Mouse (Mus musculus): ENCODE data around the gene Atp5g2. TPM values are rescaled to one million over a fixed set of nuclear protein-coding genes. Genes with fewer than 3 reads are reported as not detected.

Gene Atp5g2
- polyA plus RNA-seq (2016; fragmentation: Nextera tagmentation; extraction: Ambion mirVana) = 52.8 and 56.9 TPM in 2 replicates

DNA sequence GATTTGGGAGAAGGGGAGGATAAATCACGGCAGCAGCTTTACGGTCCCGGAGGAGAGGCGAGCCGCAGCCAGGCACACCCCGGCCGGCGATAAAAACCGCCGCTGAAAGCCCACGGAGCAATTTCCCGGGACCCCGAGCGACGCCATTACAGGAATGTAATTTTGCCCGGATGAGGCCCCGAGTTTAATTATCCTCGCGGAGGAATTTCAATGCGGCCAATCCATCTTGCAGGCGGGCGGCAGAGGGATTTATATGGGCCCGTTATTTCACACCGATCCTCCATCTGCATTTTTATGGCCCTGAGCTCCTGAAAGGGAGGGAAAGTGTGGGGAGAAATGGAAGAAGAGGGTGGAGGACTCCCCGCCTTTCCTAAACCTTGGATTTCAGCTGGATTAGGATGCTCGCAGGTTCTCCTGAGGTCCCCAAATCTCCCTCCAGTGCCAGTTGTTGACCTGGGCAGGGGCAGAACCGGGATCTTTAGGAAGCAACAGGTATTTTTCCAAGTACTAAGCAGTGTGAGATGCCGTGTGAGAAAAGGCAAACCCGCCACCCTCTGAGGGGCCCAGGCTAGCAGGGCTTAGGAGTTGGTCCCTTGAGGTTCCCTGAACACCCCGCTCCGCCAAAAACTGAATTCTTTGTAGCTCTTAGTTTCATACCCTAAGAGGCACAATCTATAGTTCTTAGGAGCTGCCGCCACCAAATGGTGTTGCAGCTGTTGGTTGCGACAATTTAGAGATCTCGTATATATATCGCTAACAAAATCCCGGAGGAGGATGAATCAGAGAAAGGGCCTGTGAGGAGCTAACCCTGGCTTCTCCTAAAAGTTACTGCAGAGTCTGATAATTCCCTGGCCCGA is at the start of gene Atp5g2:
TSS of gene Atp5g2 (minus strand) at position 138 of the 857 bp plus-strand sequence.
- H3K27ac ChIP-seq (replicated peaks) = peak within 1 kb of the TSS; percentile 99
- H3K4me3 ChIP-seq = peak within 1 kb of the TSS; percentile 73
- peaks cover 45% of the 10 kb centered on the region for H3K4me1 ChIP-seq
- H3K9me3 ChIP-seq = no peaks in the 10 kb centered on the region
- peaks cover 21% of the 10 kb centered on the region for H3K36me3 ChIP-seq (replicated peaks)
- H3K27me3 ChIP-seq (replicated peaks; ENCODE audit: low read depth, poor library complexity, severe bottlenecking) = no peaks in the 10 kb centered on the region
- peak; percentile 74 for DNase-seq (ENCODE audit: low spot score)
- 3% methylated on average over 37 of the region's 37 CpGs for WGBS

DNA sequence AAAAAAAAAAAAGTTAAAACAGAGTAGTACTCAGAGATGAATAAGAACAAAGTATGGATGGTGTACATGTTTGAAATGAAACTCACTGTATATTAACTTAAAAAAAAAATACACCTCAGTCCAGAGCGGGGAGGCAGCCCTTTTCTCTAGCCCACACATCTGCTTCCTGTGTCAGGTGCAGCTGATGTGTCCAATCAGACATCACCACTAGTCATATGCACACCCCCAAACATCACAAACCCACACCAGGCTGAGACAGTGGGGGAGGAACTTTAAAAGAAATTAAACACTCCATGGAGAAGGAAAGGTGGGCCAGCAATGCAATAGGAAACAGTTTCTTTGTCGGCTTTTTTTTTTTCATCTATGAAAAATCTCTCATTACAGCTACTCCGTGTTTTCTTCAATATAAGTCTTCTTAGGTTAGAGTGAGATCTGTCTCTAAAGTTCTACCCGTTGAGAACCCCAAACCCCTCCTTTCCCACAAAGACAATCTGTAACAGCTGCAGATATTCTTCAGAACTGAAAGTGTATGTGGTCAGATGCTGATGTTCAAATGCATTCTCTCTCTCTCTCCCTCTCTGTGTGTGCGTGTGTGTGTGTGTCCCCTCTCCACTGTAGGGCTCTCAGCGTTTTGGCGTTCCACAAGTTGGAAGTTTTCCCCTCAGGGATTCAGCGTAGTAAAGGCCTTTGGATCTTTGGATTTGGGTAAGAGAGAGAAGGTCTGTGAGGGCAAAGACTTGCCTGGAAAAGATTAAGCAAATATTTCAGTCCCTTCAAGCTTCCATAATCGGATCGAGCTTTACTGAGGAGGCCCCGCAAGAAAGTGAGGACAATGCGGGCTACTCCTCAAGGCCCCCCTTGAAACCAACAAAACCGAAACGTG is 49.1 kb upstream of the Atp5g2 start:
- Histone ChIP-seq H3K4me1 (peaks cover 27% of the 10 kb centered on the region), H3K9me3 (no peaks in the 10 kb centered on the region), H3K36me3 (replicated peaks) (peaks cover 20% of the 10 kb centered on the region), H3K27ac (replicated peaks) (peak overlapping the region; percentile 76), H3K27me3 (replicated peaks; ENCODE audit: low read depth, poor library complexity, severe bottlenecking) (no peaks in the 10 kb centered on the region), H3K4me3 (peak overlapping the region; percentile 77)
- WGBS = 23% methylated on average over 14 of the region's 14 CpGs
- DNase-seq (ENCODE audit: low spot score) = no peak

DNA sequence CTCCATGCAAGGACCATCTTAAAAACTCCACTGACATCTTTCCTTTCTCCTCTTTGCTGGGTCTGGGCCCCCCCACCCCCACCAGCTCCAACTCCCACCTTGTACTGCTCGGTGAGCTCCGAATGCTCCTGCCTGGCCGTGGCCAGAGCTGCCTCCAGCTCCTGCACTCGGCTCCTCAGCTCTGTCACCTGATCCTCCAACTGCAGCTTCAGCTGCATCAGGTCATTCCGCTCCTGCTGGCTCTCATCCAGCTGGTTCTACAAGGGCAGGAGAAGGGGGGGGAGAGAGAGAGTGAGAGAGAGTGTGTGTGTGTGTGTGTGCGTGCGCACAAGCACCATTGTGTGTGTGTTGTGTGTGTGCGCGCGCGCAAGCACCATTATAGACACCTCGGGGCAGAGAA is 44.0 kb upstream of the Atp5g2 start:
- H3K27ac ChIP-seq (replicated peaks) = no peak overlapping the region
- WGBS = 67% methylated on average over 12 of the region's 12 CpGs
- H3K9me3 ChIP-seq = no peaks in the 10 kb centered on the region
- peaks cover 70% of the 10 kb centered on the region for H3K36me3 ChIP-seq (replicated peaks)
- DNase-seq (ENCODE audit: low spot score) = peak; percentile 37
- H3K4me3 ChIP-seq = no peak overlapping the region
- H3K27me3 ChIP-seq (replicated peaks; ENCODE audit: low read depth, poor library complexity, severe bottlenecking) = no peaks in the 10 kb centered on the region
- peaks cover 20% of the 10 kb centered on the region for H3K4me1 ChIP-seq

DNA sequence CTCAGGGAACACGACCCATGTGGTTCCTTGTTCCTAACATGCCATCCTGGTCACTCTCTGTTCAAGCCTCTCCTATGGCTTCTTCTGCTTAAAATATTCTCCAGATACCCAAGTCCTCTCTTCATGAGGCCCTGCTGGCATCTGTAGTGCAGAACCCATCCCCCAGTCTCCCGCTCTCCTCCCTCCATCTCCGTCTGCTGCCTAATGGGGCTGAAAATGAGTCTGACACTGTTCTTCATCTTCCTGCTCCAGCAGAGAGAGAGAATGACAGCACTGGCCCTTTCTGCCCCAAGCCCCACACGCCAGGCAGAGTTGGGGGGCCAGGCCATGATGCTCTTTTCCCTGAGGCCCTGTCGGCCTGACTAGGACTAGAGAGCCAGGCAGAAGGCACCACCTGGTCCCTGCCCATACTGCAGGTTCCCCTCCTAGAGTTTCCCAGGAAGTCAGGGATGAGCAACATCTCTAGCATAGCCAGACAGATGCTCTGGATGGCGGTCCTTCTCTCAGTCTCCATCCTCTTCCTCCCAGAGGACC is 35.7 kb upstream of the Atp5g2 start:
- H3K36me3 ChIP-seq (replicated peaks) = peaks cover 68% of the 10 kb centered on the region
- peaks cover 14% of the 10 kb centered on the region for H3K4me1 ChIP-seq
- DNase-seq (ENCODE audit: low spot score) = no peak
- H3K9me3 ChIP-seq = no peaks in the 10 kb centered on the region
- H3K27ac ChIP-seq (replicated peaks) = no peak overlapping the region
- 72% methylated on average over 6 of the region's 6 CpGs for WGBS
- H3K27me3 ChIP-seq (replicated peaks; ENCODE audit: low read depth, poor library complexity, severe bottlenecking) = peaks cover 20% of the 10 kb centered on the region
- no peak overlapping the region for H3K4me3 ChIP-seq

DNA sequence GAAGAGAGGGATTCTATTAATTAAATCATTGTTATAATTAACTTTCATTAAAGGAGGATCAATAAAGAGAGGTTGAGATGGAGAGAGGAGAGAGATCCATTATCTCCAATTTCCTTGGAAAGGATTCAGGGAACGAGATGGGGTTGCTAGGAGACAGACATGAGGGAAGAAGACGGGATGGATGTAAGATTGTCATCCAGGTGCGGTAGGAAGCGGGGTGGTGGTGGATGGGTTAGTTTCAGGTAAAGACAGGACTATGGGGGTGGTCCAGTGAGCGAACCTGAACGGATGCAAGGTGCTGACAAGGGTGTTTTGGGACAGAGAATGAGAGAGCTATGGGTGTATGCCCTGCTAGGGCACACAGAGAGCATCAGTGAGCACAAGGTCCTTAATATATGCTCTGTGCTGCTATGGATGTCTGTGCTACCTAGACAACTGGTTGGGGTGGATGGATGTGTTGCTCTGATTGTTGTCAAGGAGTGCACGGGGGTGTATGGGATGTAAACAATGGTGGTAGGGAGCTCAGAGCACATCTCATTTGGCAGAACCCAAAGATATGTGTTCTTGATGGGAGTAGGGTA is 33.9 kb upstream of the Atp5g2 start:
- DNase-seq (ENCODE audit: low spot score) = no peak
- Histone ChIP-seq H3K4me1 (peaks cover 14% of the 10 kb centered on the region), H3K4me3 (no peak overlapping the region), H3K27me3 (replicated peaks; ENCODE audit: low read depth, poor library complexity, severe bottlenecking) (peaks cover 28% of the 10 kb centered on the region), H3K9me3 (no peaks in the 10 kb centered on the region), H3K36me3 (replicated peaks) (peaks cover 51% of the 10 kb centered on the region), H3K27ac (replicated peaks) (no peak overlapping the region)
- WGBS = 84% methylated on average over 7 of the region's 7 CpGs

DNA sequence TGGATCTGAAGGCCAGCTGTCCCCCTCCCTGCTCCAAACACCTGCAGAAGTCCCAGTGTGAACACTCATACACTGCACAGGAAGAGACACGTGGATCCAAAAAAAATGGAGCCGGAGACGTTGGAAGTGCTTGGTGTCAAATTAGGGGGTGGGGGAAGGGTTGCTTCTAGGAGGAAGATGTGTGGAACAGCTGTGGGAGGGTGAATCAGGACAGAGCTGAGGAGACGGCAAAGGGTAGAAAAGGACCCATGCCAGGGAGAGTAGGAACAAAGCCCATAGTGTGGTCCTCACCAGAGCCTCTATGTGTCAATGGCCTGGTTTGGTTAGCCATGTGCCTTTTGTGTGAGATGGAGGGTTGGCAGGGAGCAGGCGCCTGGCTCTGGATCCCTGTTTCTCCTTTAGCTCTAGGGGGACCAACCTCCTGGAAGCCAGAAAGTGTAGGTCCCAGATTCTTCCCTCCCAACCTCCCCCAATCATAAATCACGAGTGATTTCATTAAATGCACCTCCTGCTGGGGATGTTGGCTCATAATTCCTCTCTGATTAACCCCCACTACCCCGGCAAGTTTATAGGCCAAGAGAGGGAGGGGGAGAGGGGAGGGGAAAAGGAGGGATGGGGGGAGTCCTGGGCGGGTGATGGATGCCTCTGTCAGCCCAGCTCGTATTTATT is 33.2 kb upstream of the Atp5g2 start:
- WGBS = 60% methylated on average over 9 of the region's 9 CpGs
- H3K4me1 ChIP-seq = peaks cover 14% of the 10 kb centered on the region
- peaks cover 29% of the 10 kb centered on the region for H3K27me3 ChIP-seq (replicated peaks; ENCODE audit: low read depth, poor library complexity, severe bottlenecking)
- H3K27ac ChIP-seq (replicated peaks) = no peak overlapping the region
- peaks cover 44% of the 10 kb centered on the region for H3K36me3 ChIP-seq (replicated peaks)
- H3K4me3 ChIP-seq = no peak overlapping the region
- H3K9me3 ChIP-seq = no peaks in the 10 kb centered on the region
- no peak for DNase-seq (ENCODE audit: low spot score)

DNA sequence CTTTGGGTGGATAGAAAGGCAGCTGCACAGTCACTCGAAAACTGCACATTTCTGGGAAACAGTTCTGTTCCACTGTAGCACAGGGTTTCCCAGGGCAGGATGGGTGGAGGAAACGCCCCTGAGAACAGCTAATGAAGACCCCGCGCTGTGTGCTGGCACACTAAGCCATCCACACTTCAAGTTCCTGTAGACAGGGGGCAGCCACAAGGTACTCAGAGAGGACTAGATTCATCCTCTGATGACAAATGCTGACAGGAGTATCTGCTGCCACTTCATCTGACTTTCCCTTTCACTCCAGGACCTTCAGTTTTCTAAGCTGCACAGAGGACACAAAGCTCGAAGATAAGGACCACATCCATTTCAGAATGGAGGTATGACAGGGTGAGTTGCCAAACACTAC is 32.7 kb upstream of the Atp5g2 start:
- Histone ChIP-seq H3K9me3 (no peaks in the 10 kb centered on the region), H3K4me3 (no peak overlapping the region), H3K27ac (replicated peaks) (no peak overlapping the region), H3K27me3 (replicated peaks; ENCODE audit: low read depth, poor library complexity, severe bottlenecking) (peaks cover 34% of the 10 kb centered on the region), H3K36me3 (replicated peaks) (peaks cover 39% of the 10 kb centered on the region), H3K4me1 (peaks cover 14% of the 10 kb centered on the region)
- DNase-seq (ENCODE audit: low spot score) = no peak
- 69% methylated on average over 5 of the region's 5 CpGs for WGBS

DNA sequence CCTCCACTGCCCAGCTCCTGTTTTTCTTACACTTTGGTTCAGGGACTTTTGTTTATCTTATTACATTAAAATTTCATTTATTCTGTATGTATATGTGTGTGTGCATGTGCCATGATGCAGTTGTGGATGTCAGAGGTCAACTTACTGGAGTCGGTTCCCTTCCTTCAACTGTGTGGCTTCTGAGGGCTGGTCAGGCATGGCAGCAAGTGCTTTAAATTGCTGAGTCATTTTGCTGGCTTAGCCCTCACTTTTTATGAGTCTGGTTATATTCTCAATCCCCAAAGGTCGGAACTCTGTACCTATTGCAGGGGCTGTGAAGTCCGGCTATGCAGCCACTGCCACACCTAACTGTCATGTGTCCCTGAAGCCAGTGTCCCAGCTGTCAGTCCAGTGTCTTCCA is 30.8 kb upstream of the Atp5g2 start:
- no peak for DNase-seq (ENCODE audit: low spot score)
- H3K27me3 ChIP-seq (replicated peaks; ENCODE audit: low read depth, poor library complexity, severe bottlenecking) = peaks cover 46% of the 10 kb centered on the region
- WGBS = 76% methylated on average over 3 of the region's 3 CpGs
- no peaks in the 10 kb centered on the region for H3K9me3 ChIP-seq
- H3K4me3 ChIP-seq = no peak overlapping the region
- peaks cover 9% of the 10 kb centered on the region for H3K4me1 ChIP-seq
- peaks cover 20% of the 10 kb centered on the region for H3K36me3 ChIP-seq (replicated peaks)
- no peak overlapping the region for H3K27ac ChIP-seq (replicated peaks)

DNA sequence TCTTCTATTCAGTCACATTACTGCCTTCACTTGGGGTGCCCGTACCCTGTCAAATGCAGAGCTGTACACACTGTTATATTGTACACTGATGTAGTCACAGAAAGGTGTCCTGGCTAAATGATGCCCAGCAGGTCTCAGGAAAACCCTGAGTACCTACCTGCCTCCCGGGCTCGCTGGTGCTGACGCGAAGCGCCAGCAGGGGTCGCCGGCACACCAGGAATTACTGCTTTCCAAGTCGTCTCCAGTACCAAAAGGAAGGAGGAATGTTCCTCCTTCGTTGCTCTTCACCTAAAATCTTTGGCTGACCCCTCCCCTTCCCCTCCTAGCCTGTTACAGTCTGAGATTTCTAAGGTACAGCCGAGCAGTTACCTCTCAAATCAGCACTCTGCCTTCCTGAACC is 26.0 kb upstream of the Atp5g2 start:
- H3K4me3 ChIP-seq = no peak overlapping the region
- H3K4me1 ChIP-seq = peaks cover 6% of the 10 kb centered on the region
- 4% methylated on average over 11 of the region's 11 CpGs for WGBS
- no peak overlapping the region for H3K27ac ChIP-seq (replicated peaks)
- peak; percentile 86 for DNase-seq (ENCODE audit: low spot score)
- no peaks in the 10 kb centered on the region for H3K9me3 ChIP-seq
- H3K36me3 ChIP-seq (replicated peaks) = no peaks in the 10 kb centered on the region
- peaks cover 83% of the 10 kb centered on the region for H3K27me3 ChIP-seq (replicated peaks; ENCODE audit: low read depth, poor library complexity, severe bottlenecking)

DNA sequence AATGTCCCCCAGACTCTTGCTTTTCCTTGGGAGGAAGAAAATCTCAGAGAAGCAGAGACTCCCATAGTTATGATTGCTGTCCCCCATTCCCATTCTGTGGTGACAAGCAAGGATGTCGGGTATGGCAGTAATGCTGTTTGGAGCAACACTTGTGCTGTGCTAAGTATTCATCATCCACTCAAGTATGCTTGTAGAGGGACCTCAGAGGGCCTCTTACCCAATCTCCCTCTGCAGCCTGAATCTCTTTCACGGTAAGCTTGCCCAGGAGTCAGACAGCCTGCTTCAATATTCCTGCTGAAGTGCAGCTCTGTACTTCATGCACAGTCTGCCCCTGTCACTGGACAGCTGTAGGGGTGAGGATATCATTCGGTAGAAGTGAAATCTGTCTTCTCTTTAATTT is 24.7 kb upstream of the Atp5g2 start:
- WGBS = 49% methylated on average over 3 of the region's 3 CpGs
- no peak for DNase-seq (ENCODE audit: low spot score)
- peaks cover 17% of the 10 kb centered on the region for H3K4me1 ChIP-seq
- H3K27ac ChIP-seq (replicated peaks) = no peak overlapping the region
- no peaks in the 10 kb centered on the region for H3K36me3 ChIP-seq (replicated peaks)
- no peaks in the 10 kb centered on the region for H3K9me3 ChIP-seq
- H3K27me3 ChIP-seq (replicated peaks; ENCODE audit: low read depth, poor library complexity, severe bottlenecking) = peaks cover 91% of the 10 kb centered on the region
- no peak overlapping the region for H3K4me3 ChIP-seq

DNA sequence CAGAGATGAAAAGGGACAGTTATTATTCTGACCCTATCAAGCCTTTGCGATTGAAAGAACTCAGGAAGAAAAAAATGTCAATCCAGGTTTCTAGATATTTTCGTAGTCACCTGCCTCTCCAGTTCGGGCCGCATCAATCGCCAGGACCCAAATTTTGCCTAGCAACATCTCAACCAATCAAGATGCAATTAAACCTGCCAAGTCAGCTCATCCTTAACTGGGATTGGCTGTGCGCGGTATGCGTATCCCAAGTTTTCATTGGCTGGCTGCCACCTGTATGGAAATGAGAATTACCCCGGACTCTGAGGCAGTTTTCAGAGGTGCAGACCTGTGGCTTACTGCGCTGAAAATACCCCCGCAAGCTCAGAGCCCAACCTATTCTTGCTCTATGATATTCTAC is 21.4 kb upstream of the Atp5g2 start:
- Histone ChIP-seq H3K4me1 (peaks cover 25% of the 10 kb centered on the region), H3K4me3 (peak overlapping the region; percentile 59)
- under 1% methylated on average over 11 of the region's 11 CpGs for WGBS

DNA sequence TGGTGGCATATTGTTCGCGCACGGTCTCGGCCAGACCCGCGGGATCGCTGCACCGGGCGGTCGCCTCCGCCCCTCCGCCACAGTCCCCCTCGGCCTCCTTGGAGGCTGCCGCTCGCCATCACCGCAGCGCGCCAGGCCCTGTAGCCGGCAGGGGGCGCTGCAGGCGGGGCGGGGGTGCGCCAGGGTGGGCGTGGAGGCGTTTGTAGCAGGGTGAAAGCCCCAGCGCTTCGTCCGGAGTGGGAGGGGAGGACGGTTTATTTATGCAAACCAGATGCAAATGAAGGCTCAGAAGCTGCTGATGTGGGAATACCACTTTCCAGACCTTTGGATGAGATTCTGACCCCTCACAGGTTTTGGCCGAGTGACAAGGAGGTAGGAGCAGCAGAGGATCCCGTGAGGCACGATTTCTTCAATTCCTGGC is 20.8 kb upstream of the Atp5g2 start:
- no peaks in the 10 kb centered on the region for H3K36me3 ChIP-seq (replicated peaks)
- H3K4me3 ChIP-seq = peak overlapping the region; percentile 59
- H3K9me3 ChIP-seq = no peaks in the 10 kb centered on the region
- DNase-seq (ENCODE audit: low spot score) = peak; percentile 89
- peak overlapping the region; percentile 41 for H3K27ac ChIP-seq (replicated peaks)
- WGBS = under 1% methylated on average over 32 of the region's 32 CpGs
- peaks cover 88% of the 10 kb centered on the region for H3K27me3 ChIP-seq (replicated peaks; ENCODE audit: low read depth, poor library complexity, severe bottlenecking)
- peaks cover 25% of the 10 kb centered on the region for H3K4me1 ChIP-seq

More for the DNA sequence above, 21.4 kb upstream of the Atp5g2 start:
- Histone ChIP-seq H3K9me3 (no peaks in the 10 kb centered on the region), H3K27me3 (replicated peaks; ENCODE audit: low read depth, poor library complexity, severe bottlenecking) (peaks cover 91% of the 10 kb centered on the region), H3K36me3 (replicated peaks) (no peaks in the 10 kb centered on the region), H3K27ac (replicated peaks) (no peak overlapping the region)
- DNase-seq (ENCODE audit: low spot score) = peak; percentile 68
